Mouse (Mus musculus) Muller cell, postnatal 12 days (primary cell): ENCODE measurements at regions not wholly inside any gene's neighbourhood (a gene's known extent, or its start where the extent isn't known, plus 50 kb on each side); places are given as distances from the start of the nearest gene placed in this dataset.

Experiments used
- DNase-seq: peaks from one replicate; pipeline ENCODE4 v3.0.0-alpha.2; 2015; ENCODE audit errors: inconsistent ontology term

GRCm38 (mm10) chr9:46938628-46939027 lies 59.9 kb upstream of the Gm4791 start:
- no peak for DNase-seq

- no peak for DNase-seq
These were observed 72.9 kb upstream of the Gm4791 start for GRCm38 (mm10) chr9:46925641-46926040.

GRCm38 (mm10) chr9:46920081-46920480 lies 78.5 kb upstream of the Gm4791 start:
- no peak for DNase-seq

GRCm38 (mm10) chr9:46913238-46913637 lies 85.3 kb upstream of the Gm4791 start:
- peak; percentile 93 for DNase-seq

GRCm38 (mm10) chr9:46909412-46910013 lies 89.0 kb upstream of the Gm4791 start:
- peak; percentile 30 for DNase-seq

DNA sequence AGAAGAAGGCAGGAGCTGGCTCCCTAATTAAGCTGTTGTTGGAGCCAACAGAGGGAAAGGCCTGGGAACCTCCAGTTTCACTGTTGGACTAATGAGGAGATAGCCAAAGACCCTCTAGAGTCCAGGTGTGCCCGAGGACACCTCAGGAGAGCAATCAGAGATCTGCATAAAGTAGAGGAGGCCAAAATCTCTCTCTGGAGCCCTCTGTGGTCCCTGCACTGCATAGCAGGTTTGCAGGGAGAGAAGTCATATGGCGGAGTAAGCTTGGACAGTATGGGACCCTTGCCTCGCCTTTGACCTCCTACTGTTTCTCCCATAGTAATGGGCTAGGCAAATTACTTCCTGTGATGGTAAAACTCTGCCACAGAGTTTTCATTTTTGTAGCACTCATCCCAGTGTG lies 93.5 kb upstream of the Gm4791 start:
- DNase-seq, result no peak

- no peak for DNase-seq
These were observed 94.9 kb upstream of the Gm4791 start for GRCm38 (mm10) chr9:46903491-46904220.

GRCm38 (mm10) chr9:46899283-46899682 lies 99.3 kb upstream of the Gm4791 start:
- no peak for DNase-seq

DNA sequence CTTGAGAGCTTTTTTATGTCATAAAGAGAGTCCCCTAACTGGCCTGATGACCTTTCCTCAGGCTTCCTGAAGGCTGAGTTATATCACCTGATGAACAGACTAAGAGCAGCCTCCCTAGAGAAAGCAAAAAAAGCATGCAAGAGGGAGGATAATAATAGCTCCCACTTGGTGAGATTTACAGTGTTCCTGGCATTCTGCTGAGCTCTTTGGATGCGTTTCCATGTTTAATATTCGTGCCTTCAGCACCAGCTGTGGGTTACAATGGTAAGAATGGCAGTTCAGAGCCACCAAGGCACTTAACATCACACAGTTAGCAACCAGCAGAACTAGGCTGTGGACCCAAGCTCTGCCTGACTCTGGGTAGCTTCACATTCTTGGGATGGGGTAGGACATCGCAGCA lies 100.4 kb upstream of the Gm4791 start:
- no peak for DNase-seq

- no peak for DNase-seq
These were observed 106.7 kb upstream of the Gm4791 start for GRCm38 (mm10) chr9:46891829-46892228.

DNA sequence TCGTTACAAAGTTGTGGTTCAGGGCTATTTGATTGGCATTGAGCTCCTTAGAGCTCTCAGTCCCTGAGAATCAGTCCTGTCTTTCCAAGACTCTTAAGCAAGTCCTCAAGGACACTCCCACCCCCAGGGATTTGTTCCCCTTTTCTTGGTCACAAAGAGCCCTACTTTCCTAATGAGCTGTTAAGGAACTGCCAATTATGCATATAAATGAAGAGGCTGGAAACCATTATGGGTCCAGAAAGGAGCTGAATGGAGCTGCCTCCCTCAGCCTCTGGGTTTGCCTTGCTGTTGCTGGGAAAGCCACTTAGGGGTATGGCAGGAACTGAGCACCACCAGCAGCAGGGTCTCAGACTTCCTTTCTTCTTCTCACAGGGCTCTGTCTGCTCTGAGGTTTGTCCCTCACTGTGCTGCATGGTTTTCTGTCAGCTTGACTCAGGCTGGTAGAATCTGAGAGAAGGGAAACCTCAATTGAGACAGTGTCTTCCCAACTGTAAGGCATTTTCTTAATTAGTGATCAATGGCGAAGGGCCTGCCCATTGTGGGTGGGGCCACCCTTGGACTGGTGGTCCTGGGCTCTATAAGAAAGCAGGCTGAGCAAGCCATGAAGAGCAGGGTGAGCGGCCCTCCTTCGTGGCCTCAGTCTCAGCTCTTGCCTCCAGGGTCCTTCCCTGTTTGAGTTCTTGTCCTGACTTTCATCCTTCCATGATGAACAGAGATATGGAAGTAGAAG lies 108.4 kb upstream of the Gm4791 start:
- DNase-seq, result peak; percentile 5

- DNase-seq, result no peak
These were observed 127.1 kb upstream of the Gm4791 start for GRCm38 (mm10) chr9:46871211-46871994.

DNA sequence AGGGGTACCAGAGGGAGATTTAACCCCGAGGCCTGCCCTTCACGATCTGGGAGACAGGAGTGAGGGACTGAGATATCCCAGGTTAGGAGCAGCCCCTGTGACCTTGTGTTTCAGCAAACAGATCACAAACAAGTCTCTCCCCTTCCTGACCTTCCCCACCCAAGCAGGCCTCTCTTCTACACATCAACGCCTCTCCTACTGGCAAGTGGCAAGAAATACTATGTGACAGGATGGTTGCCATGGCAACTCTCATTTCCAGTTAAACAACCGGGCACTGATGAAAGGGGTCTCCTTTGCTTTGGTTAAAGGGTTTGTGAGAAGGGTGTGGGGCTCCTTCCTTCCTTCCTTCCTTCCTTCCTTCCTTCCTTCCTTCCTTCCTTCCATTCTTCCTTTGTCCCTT lies 134.6 kb upstream of the Gm4791 start:
- DNase-seq, result no peak

DNA sequence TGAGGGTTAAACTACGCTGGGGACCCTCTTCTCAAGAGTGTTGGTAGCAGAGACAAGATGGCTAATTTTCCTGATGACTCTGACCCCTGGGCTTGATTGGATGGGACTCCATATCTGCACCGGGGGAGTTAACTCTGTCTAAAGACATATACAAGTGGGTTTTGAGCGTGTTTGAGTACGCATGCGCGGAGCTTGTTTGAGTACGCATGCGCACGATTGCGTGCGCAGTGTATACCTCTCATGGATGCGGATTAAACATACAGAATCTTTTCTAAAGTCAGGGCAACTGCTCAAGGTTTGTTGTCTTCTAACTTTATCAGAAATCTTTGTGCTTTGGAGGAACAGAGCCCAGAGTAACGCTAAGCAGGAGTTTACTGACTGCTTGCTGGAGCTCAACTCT lies 146.8 kb upstream of the Gm4791 start:
- no peak for DNase-seq

DNA sequence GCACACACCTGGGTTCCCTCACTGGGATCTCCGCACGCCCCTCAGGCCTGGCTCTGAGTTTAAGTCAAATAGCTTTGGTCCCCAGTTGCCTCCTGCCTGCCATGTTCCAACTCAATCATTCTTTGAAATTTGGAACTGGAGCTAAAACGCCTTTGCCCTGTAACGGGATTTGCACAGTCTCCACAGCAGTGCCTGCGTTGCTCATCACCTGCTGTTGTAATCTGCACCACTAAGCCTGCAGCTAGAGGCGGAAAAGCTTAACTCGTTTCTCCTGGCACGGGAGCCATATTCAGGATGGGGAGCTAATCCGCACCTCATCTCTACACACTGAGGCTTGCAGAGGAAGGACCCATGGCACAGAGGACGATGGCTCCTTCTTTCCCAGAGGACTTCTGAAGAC lies 147.2 kb upstream of the Gm4791 start:
- no peak for DNase-seq

- no peak for DNase-seq
These were observed 153.3 kb upstream of the Gm4791 start for GRCm38 (mm10) chr9:46845276-46845675.

- peak; percentile 20 for DNase-seq
These were observed 154.8 kb upstream of the Gm4791 start for GRCm38 (mm10) chr9:46843781-46844180.

GRCm38 (mm10) chr9:46841571-46841970 lies 157.0 kb upstream of the Gm4791 start:
- DNase-seq, result no peak

DNA sequence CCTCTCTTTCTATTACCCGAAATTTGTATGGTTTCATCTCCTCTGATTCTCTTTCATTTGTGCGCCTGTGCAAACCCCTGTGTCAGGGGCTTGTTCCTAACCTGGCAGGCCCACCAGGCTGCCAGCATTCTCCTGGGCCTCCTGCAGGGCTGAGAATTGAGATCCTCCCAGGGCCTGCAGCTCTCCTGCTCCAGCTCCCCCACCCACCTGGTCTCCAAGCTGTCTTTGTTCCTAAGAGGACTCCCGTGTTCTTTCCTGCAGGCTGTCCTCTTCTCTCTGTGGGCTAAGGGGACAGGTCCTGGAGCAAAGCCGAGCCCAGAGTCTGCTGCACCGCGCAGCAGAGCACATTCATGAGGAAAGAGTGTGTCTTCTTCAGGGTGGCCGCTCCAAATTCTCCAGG lies 163.3 kb upstream of the Gm4791 start:
- no peak for DNase-seq

DNA sequence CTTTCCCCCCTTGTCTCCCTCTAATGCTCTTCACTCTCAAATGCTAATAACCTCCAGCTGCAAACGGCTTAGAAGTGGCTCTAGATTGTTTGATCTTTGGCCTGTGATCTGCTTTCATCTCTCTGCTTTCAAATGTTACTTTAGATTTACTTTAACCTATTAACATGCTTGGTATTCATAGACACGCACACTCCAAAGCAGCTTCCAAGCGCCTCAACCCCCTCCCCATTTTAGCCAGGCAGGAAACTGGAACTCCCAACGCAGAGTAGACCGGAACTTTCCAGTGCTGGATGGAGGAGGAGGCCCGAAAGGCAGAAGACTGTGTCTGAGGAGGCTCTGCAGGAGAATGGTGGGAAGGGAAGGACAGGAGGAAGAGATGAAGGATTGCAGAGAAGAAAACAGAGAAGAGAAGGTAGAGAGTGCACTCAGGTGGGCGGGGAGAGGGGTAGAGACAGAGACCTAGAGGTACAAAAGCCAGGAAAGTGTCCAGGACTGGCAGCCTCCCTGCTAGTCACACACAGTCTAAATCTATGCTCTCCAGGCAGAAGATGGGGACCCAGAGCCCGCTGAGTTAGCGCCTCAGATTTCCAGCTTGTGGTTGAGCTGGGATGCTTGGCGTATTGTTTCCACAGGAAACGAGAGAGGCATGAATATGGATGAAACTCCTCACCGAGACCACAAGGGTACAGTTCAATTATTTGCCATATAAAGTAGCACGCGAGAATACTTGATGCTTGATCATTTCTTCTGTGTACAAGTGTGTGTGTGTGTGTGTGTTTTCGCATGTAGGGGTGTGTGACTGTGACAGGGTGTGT lies 167.6 kb upstream of the Gm4791 start:
- no peak for DNase-seq

DNA sequence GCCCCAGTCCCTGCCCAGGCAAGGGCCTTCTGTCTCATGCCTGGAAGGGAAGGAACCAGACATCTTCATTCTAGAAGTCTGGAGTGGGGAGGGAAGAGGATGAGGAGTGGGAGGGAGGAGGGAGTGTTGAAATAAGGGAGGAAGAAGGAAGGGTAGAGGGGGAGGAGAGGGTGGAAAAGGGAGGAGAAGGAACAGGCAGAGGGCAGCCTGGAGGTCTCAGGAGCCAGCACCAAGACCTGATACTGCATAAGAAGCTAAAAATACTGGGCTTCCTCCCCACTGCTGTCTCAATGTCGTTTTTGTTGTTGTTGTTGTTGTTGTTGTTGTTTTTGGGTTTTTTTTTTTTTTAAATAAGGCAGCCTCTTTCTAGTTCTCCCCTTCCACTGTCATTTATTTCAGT lies 168.2 kb upstream of the Gm4791 start:
- DNase-seq, result no peak
